21 mouse cellular contexts compared by ENCODE assay signal in the genomic region with DNA sequence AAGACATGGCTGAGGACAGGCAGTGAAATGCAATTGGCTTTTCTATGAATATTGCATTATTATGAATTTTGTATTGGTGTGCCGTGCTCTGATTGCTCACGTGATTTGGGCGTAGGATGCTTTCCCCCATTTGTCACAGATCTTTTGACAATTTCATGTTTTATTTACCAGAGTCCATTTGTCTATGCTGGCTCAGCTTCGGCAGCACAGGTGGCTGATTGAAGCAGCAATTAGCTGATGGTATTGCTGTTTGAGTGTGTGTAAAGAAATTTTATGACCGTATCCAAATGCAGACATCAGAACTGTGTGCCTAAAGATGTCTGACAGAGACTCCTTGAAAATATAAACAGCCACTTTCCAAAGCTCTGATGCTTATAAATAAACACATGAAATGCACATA.
DNase-seq lines count a peak whose midpoint lies in the region; ATAC-seq lines count a peak whose summit lies in the region.
"Had no signal": no experiment of that assay in that cellular context is flagged by ENCODE, and none has a peak within 500 bp of the region (broad histone marks: within the 10 kb centered on the region; RNA-seq: fewer than 3 reads in every experiment).

No protein-coding gene starts in this region.

- no peaks in the 10 kb centered on the region for H3K36me3 ChIP-seq in forebrain, embryonic 15.5 days
- no peaks in the 10 kb centered on the region for H3K36me3 ChIP-seq in forebrain, embryonic 11.5 days (ENCODE audit: control insufficient read depth, insufficient read depth, low read length)
- H3K36me3 ChIP-seq in neural tube, embryonic 12.5 days: no peaks in the 10 kb centered on the region
- H3K36me3 ChIP-seq: liver, embryonic 13.5 days; midbrain, embryonic 13.5 days; neural tube, embryonic 13.5 days had no signal

- H3K4me2 ChIP-seq in forebrain, embryonic 15.5 days (replicated peaks): no peak overlapping the region
- H3K4me2 ChIP-seq in forebrain, embryonic 11.5 days (ENCODE audit: low read depth, low read length, severe bottlenecking): no peak overlapping the region
- H3K4me2 ChIP-seq in neural tube, embryonic 12.5 days (replicated peaks): no peak overlapping the region
- H3K4me2 ChIP-seq: liver, embryonic 13.5 days; midbrain, embryonic 13.5 days; neural tube, embryonic 13.5 days had no signal

- no peak overlapping the region for H3K4me3 ChIP-seq in forebrain, embryonic 15.5 days
- no peak overlapping the region for H3K4me3 ChIP-seq in forebrain, embryonic 11.5 days (ENCODE audit: low read depth, low read length)
- H3K4me3 ChIP-seq in neural tube, embryonic 12.5 days: no peak overlapping the region
- H3K4me3 ChIP-seq: heart, adult 2 months; liver, embryonic 13.5 days; midbrain, embryonic 13.5 days; neural tube, embryonic 13.5 days had no signal

- 52% methylated on average over 5 of the region's 5 CpGs for WGBS in forebrain, embryonic 15.5 days
- 88% methylated on average over 5 of the region's 5 CpGs for WGBS in forebrain, embryonic 11.5 days
- WGBS in neural tube, embryonic 12.5 days: 48% methylated on average over 5 of the region's 5 CpGs

- peak; percentile 80 for ATAC-seq in forebrain, embryonic 15.5 days (replicated peaks)
- no peak for ATAC-seq in forebrain, embryonic 11.5 days (replicated peaks; ENCODE audit: low FRiP score)
- ATAC-seq in neural tube, embryonic 12.5 days (ENCODE audit: low FRiP score, low read depth): 0 out of 2 replicates have a peak, but pooled peaks have one; percentile 50
- ATAC-seq: CD4-positive, CD25-positive, alpha-beta regulatory T cell, adult 4 months; hindbrain, postnatal 0 days; intestine, embryonic 16.5 days; midbrain, embryonic 13.5 days had no signal

- no peaks in the 10 kb centered on the region for H3K9me3 ChIP-seq in forebrain, embryonic 15.5 days
- H3K9me3 ChIP-seq in forebrain, embryonic 11.5 days (ENCODE audit: control insufficient read depth, low read length): no peaks in the 10 kb centered on the region
- H3K9me3 ChIP-seq in neural tube, embryonic 12.5 days: no peaks in the 10 kb centered on the region
- H3K9me3 ChIP-seq: liver, embryonic 13.5 days; midbrain, embryonic 13.5 days; neural tube, embryonic 13.5 days had no signal

- H3K9ac ChIP-seq in forebrain, embryonic 15.5 days (replicated peaks): no peak overlapping the region
- no peak overlapping the region for H3K9ac ChIP-seq in forebrain, embryonic 11.5 days (ENCODE audit: low read length)
- no peak overlapping the region for H3K9ac ChIP-seq in neural tube, embryonic 12.5 days
- H3K9ac ChIP-seq: liver, embryonic 13.5 days; midbrain, embryonic 13.5 days; neural tube, embryonic 13.5 days had no signal

- no peaks in the 10 kb centered on the region for H3K27me3 ChIP-seq in forebrain, embryonic 15.5 days
- no peaks in the 10 kb centered on the region for H3K27me3 ChIP-seq in forebrain, embryonic 11.5 days (ENCODE audit: control insufficient read depth, insufficient read depth, low read length)
- no peaks in the 10 kb centered on the region for H3K27me3 ChIP-seq in neural tube, embryonic 12.5 days (replicated peaks)
- H3K27me3 ChIP-seq: liver, embryonic 13.5 days; midbrain, embryonic 13.5 days; neural tube, embryonic 13.5 days had no signal

- DNase-seq in forebrain, embryonic 11.5 days (ENCODE audit: low spot score): no peak
- DNase-seq in neural tube, embryonic 10.5 days (ENCODE audit: extremely low spot score, low spot score): no peak
- DNase-seq in layer of hippocampus, postnatal 14 days (ENCODE audit: low spot score in 2 of 2): peak; percentile 5 to 50
- DNase-seq in heart, postnatal 36 days: no peak
- no peak for DNase-seq in left cerebral cortex, adult 9 months (ENCODE audit: low spot score in 2 of 2)
- DNase-seq: adrenal gland, postnatal 14 days; cerebellum, adult 11-12 months; cerebellum, postnatal 10 days; gastrocnemius, postnatal 36 days; heart, adult 2 months; kidney, postnatal 25 days; liver, embryonic 13.5 days; lung, adult 2 months had no signal

- intact Hi-C loops in heart, postnatal 36 days (cut with DNase I): no loop called here

- H3K27ac ChIP-seq in forebrain, embryonic 15.5 days (replicated peaks): no peak overlapping the region
- H3K27ac ChIP-seq in forebrain, embryonic 11.5 days (ENCODE audit: low read depth, low read length): no peak overlapping the region
- H3K27ac ChIP-seq in neural tube, embryonic 12.5 days: no peak overlapping the region
- H3K27ac ChIP-seq: heart, adult 2 months; hindbrain, postnatal 0 days; liver, embryonic 13.5 days; midbrain, embryonic 13.5 days; neural tube, embryonic 13.5 days; stomach, postnatal 0 days had no signal

- no peaks in the 10 kb centered on the region for H3K4me1 ChIP-seq in forebrain, embryonic 15.5 days
- no peaks in the 10 kb centered on the region for H3K4me1 ChIP-seq in forebrain, embryonic 11.5 days (replicated peaks; ENCODE audit: control insufficient read depth, insufficient read depth, low read length)
- no peaks in the 10 kb centered on the region for H3K4me1 ChIP-seq in neural tube, embryonic 12.5 days
- H3K4me1 ChIP-seq: liver, embryonic 13.5 days; midbrain, embryonic 13.5 days; neural tube, embryonic 13.5 days had no signal

Comparison
In these comparisons a context has a peak if more than half of its experiments do, and no peak if none do; other contexts are left out.
1. DNase-seq: peak in layer of hippocampus, postnatal 14 days (2 of 2); none in forebrain, embryonic 11.5 days (single experiment), neural tube, embryonic 10.5 days (single experiment), heart, postnatal 36 days (0 of 2) and left cerebral cortex, adult 9 months (0 of 2).